Mouse (Mus musculus) olfactory bulb, adult 2 months (tissue): Measurements from ENCODE around the gene Fam8a1. TPM values are rescaled to one million over a fixed set of nuclear protein-coding genes. Genes with fewer than 3 reads are reported as not detected.

Experiments
- H3K27ac ChIP-seq: fragments of 200-500 bp; 2 replicates; pipeline ENCODE4 v1.5.1; 2012; ENCODE audit warnings: low read depth, low read length; ENCODE audit not compliant: insufficient read depth
- H3K4me1 ChIP-seq: fragments of 200-500 bp; 2 replicates; pipeline ENCODE4 v1.6.1; 2012; ENCODE audit warnings: low read length; ENCODE audit not compliant: control insufficient read depth, insufficient read depth
- H3K4me3 ChIP-seq: fragments of 200-500 bp; 2 replicates; pipeline ENCODE4 v1.5.1; 2012; ENCODE audit warnings: mild to moderate bottlenecking, low read depth, low read length, moderate library complexity; ENCODE audit not compliant: insufficient read depth
- CTCF ChIP-seq: fragments of 200-500 bp; IDR thresholded peaks from 2 replicates; pipeline ENCODE4 v1.5.1; 2012; ENCODE audit warnings: low read depth, mild to moderate bottlenecking, low read length, moderate library complexity; ENCODE audit not compliant: insufficient read depth
- POLR2A ChIP-seq: fragments of 200-500 bp; IDR thresholded peaks from 2 replicates; pipeline ENCODE4 v1.6.1; 2012; ENCODE audit warnings: mild to moderate bottlenecking, low read depth, low read length, moderate library complexity; ENCODE audit not compliant: insufficient read depth
- WGBS: fragments of 180-500 bp; shearing (Covaris S2); methylation state at CpG from one replicate; pipeline ENCODE4 v1.1.7; 2018; 5-methylcytosine and 5-hydroxymethylcytosine counted together
- polyA plus RNA-seq: library from polyadenylated mRNA; stranded (reverse); fragments of >200 nt; gene quantifications from 2 replicates; pipeline ENCODE4 v1.2.4, GENCODE M21; 2012; ENCODE audit warnings: low replicate concordance; ENCODE audit not compliant: missing spikeins, insufficient read depth, insufficient read length

Gene Fam8a1
- not detected in 2 replicates for polyA plus RNA-seq

DNA sequence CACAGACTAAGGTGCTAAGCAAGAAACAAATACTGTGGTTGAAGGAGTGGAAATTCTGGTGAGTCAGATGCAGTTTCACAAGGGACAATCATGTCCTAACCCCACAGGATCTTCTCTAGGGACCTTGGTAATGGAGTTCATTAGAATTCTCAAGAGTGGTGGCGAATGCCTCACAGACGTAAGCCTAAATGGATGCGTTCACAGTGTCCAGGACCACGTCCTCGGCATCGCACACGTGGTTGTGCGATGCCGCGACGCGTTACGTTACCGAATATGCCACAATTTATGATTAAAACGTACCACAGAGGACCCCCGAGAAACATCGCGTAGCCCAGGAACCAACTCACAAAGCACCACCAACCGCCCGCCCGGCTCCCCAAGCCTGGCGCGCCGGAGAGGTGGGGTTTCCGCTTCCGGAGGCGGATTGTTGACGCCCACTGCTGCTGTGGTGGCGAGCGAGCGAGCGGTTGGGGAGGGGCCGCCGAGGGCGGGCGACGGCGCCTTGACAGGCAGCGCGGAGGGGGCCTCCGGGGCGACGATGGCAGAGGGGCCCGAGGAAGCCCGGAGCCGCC, at the start of gene Fam8a1:
TSS of gene Fam8a1 (plus strand) at position 475 of the 572 bp plus-strand sequence.
- peak within 1 kb of the TSS; percentile 96 for H3K27ac ChIP-seq
- H3K4me1 ChIP-seq, result 0 out of 2 replicates have a peak, but pooled peaks cover 2% of the 10 kb centered on the region
- WGBS, result 1% methylated on average over 46 of the region's 46 CpGs
- no peak for TF ChIP-seq CTCF
- TF ChIP-seq POLR2A, result peak; percentile 79
- peak within 1 kb of the TSS; percentile 79 for H3K4me3 ChIP-seq

DNA sequence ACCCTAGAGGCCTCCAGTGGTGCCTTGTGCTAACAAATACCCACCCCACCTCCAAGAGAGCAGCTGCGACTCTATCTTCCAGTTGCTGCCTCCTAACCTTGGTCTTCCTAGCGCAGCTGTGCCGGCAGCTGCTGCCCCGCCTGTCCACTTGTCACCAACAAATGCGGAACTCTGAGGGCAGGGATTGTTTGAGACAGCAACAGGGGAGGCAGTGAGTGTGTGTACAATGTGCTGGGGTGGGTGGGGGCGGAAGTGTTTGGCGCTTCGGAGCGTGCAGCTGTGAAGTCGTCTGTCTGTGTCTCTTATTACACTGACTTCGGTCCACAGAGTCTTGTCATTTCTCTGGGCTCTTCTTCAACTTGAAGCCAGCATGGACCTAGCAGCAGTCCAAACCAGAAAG, 49.7 kb upstream of the Fam8a1 start:
- peaks cover 7% of the 10 kb centered on the region for H3K4me1 ChIP-seq
- no peak overlapping the region for H3K27ac ChIP-seq
- TF ChIP-seq POLR2A (no peak), CTCF (no peak)
- no peak overlapping the region for H3K4me3 ChIP-seq
- 21% methylated on average over 11 of the region's 11 CpGs for WGBS

DNA sequence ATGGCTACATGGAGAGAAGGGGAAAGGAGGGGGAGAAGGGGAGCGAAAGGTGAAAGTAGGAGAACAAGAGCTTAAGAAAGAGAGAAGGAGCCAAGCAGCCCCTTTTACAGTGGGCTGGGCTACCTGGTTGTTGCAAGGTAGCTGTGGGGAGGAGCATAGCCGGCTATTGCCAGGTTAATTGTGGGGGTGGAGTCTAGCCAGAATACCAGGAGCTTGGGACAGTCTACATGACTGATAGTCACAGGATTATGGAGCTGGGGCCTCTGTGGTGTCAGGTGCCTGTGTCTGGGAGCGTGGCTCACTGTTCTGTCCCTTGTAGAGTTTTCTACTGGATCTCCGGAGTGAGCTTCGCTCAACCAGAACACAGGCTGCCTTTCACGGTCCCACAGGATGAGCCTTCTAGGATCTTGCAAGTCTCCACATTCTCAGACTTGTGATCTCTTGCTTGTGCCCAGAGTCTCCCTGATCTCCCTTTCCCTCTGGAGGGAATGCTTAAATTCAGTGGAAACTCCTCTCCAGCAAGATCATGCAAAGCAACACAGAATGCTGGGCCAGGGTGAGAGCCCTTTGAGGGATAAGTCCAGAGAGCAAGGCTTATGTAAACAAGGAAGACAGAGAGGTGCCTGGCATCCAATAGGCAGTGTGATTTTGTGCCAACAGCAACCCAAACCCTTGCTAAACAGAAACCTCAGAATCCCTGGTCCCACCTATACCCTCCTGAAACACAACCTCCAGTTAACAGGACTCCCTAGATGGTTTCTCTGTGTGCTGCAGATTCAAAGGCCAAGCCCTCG, 48.2 kb upstream of the Fam8a1 start:
- Histone ChIP-seq H3K27ac (no peak overlapping the region), H3K4me3 (no peak overlapping the region), H3K4me1 (peaks cover 7% of the 10 kb centered on the region)
- WGBS, result 94% methylated on average over 7 of the region's 7 CpGs
- TF ChIP-seq CTCF, result no peak
- TF ChIP-seq POLR2A, result no peak

DNA sequence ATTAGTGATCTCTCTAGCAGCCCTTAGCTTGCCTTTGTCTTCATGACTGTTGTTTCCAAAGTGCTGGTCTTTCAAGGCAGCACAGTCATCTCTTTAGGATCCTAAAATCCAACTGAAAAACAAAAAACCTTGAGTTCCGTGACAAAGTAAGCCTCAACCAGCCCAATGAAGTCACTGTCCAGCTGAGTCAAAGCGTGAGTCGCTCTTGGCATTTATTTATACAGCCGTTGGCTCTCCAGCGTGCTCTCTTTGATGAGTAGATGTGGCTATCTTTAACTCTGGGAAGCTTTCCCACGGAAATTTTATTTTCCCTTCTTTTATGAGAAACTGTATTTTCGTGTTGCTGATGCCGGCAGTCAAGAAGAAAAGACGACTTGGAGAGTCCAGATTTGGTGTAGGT, 42.7 kb upstream of the Fam8a1 start:
- 69% methylated on average over 9 of the region's 9 CpGs for WGBS
- H3K27ac ChIP-seq, result no peak overlapping the region
- TF ChIP-seq CTCF, result no peak
- no peak for TF ChIP-seq POLR2A

DNA sequence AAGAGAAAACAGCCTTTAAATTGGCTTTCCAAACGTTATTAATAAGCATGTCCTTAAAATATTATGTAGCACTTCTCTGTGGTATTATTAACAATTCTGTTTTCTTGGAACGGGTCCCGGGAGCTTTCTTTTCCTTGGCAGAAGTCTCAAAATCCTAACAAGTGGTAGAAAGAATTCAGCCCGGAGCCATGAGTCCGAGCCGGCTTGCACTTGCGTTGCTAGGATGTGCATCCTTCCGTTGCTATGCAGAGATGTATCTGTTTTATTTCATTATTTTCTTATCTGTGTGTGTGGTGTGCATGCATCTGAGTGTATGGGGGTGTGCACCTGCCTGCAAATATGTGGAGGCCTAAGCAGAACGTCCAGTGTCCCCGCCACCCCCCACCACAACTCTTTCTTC, 41.5 kb upstream of the Fam8a1 start:
- Histone ChIP-seq H3K27ac (no peak overlapping the region), H3K4me1 (no peaks in the 10 kb centered on the region; the same call in 1 of the 2 replicates), H3K4me3 (no peak overlapping the region)
- WGBS, result 36% methylated on average over 10 of the region's 10 CpGs
- TF ChIP-seq CTCF (no peak), POLR2A (no peak)

More for the DNA sequence above, 42.7 kb upstream of the Fam8a1 start:
- Histone ChIP-seq H3K4me3 (no peak overlapping the region), H3K4me1 (no peaks in the 10 kb centered on the region; the same call in 1 of the 2 replicates)

DNA sequence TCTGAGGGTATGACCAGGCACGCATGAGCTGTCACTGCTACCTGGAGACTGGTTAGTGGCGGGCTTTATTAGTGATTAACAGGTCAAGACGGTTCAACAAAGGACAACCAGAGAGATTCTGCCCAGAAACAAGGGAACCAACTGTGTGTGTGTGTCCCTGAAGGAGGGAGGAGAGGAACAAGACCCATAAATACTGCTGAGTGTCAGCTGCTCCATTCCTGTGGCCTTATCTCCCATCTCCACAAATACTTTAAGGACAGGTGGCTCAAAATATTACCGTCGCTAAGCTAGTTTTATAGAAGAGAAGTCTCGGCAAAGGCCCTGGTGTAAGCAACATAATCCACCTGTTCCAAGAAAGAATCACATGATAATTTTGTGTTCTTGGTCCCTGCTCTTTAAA, 39.9 kb upstream of the Fam8a1 start:
- Histone ChIP-seq H3K4me1 (peaks cover 10% of the 10 kb centered on the region), H3K27ac (no peak overlapping the region), H3K4me3 (no peak overlapping the region)
- WGBS, result 93% methylated on average over 6 of the region's 6 CpGs
- no peak for TF ChIP-seq POLR2A
- TF ChIP-seq CTCF, result no peak

DNA sequence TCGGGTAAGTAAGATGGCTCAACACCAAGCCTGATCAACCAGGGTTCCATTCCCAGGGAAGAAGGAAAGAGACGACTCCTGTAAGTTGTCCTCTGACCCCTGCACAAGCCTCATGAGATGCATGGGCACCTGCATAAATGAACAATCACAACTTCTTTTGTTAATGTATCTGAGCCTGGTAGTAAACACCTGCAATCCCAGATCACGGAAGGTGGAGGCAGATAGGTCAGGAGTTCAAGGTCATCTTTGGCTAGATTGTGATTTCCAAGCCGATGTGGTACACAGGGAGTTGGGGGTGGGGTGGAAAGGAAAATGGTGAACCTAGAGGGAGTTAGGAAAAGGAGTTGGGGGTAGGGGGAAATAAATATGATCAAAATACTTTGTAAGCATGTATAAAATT, 36.5 kb upstream of the Fam8a1 start:
- WGBS, result 62% methylated on average over 4 of the region's 4 CpGs

DNA sequence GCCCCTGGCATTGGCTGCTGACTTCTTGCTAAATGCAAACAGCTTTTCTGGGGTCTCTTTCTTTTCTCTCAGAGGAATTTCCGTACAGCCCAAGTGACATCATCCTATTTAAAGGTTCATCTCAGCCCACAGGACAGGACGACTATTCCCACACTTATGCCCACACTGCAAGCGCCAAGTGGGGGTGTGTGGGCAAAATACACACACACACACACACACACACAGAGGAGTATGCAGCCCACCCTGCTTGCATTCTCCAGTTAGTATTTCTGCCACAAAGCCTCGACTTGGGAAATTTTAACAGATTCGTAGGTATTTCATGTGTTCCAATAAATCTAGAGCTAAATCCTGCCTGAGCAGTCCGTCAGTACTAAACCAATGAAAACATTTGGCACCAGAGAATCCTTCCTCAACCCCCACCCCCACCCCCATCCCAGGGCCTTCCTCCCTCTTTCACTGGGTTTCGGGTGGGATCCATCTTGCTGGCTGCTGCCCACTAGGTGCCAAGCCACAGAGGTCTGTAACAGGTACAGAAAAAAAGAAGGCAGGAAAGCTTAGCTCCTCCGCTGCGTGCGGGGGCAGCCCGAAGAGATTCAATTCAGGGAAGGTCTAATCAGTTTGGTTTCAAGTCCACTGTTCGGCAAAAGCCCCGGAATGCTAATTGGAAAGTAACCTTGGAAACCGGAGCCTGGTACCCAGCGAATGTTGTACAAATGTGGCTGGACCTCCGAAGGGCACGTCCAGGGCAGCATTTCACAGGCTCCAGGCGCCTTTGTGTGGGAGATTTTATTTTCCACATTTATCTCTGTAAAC, 35.8 kb upstream of the Fam8a1 start:
- H3K4me3 ChIP-seq, result peak overlapping the region; percentile 28
- peaks cover 10% of the 10 kb centered on the region for H3K4me1 ChIP-seq
- H3K27ac ChIP-seq, result peak overlapping the region; percentile 42; the same call in 1 of the 2 replicates
- TF ChIP-seq CTCF, result no peak
- TF ChIP-seq POLR2A, result no peak
- WGBS, result 22% methylated on average over 18 of the region's 18 CpGs

More for the DNA sequence above, 36.5 kb upstream of the Fam8a1 start:
- no peak overlapping the region for H3K27ac ChIP-seq
- H3K4me3 ChIP-seq, result no peak overlapping the region
- TF ChIP-seq POLR2A (no peak), CTCF (no peak)
- H3K4me1 ChIP-seq, result peaks cover 10% of the 10 kb centered on the region
